8 mouse cellular contexts compared by ENCODE assay signal in genomic region chr10:80152071-80152872, GRCm38 (mm10). TPM values are rescaled to one million over a fixed set of nuclear protein-coding genes. Genes with fewer than 3 reads are reported as not detected.
DNase-seq lines count a peak whose midpoint lies in the region; ATAC-seq and TF ChIP-seq lines count a peak whose summit lies in the region.

No protein-coding gene starts in this region.

- TF ChIP-seq POLR2A in small intestine, adult 2 months (IDR thresholded peaks at IDR 0.05; ENCODE audit: low read depth, low read length), result no peak

- peak; percentile 53 for DNase-seq in gastrocnemius, postnatal 25 days
- DNase-seq in gastrocnemius, adult 18-20 months (ENCODE audit: low spot score), result no peak
- DNase-seq in Muller cell, postnatal 12 days (ENCODE audit: inconsistent ontology term), result peak; percentile 89
- DNase-seq in lung, adult 18-20 months, result peak; percentile 78 to 85
- no peak for DNase-seq in layer of hippocampus, postnatal 36 days

- H3K27me3 ChIP-seq in forebrain, embryonic 13.5 days, result no peaks in the 10 kb centered on the region
- H3K27me3 ChIP-seq in intestine, embryonic 15.5 days (replicated peaks), result no peaks in the 10 kb centered on the region
- H3K27me3 ChIP-seq in small intestine, adult 2 months (ENCODE audit: control insufficient read depth, insufficient read depth, low read length), result no peaks in the 10 kb centered on the region

- peak overlapping the region; percentile 100 for H3K27ac ChIP-seq in forebrain, embryonic 13.5 days
- H3K27ac ChIP-seq in intestine, embryonic 15.5 days, result peak overlapping the region; percentile 97
- H3K27ac ChIP-seq in small intestine, adult 2 months (ENCODE audit: insufficient read depth, low read depth, low read length), result peak overlapping the region; percentile 87

- peaks cover 66% of the 10 kb centered on the region for H3K4me1 ChIP-seq in forebrain, embryonic 13.5 days
- H3K4me1 ChIP-seq in intestine, embryonic 15.5 days (replicated peaks), result peaks cover 59% of the 10 kb centered on the region
- H3K4me1 ChIP-seq in small intestine, adult 2 months (ENCODE audit: control insufficient read depth, insufficient read depth, insufficient read length, low read length), result peaks cover 47% of the 10 kb centered on the region

- peak overlapping the region; percentile 99 for H3K4me2 ChIP-seq in forebrain, embryonic 13.5 days
- H3K4me2 ChIP-seq in intestine, embryonic 15.5 days (replicated peaks), result peak overlapping the region; percentile 92

- TF ChIP-seq CTCF in small intestine, adult 2 months (IDR thresholded peaks at IDR 0.05; ENCODE audit: extremely low read depth, insufficient read length, insufficient replicate concordance, low read depth, low read length), result no peak

- peak overlapping the region; percentile 99 for H3K4me3 ChIP-seq in forebrain, embryonic 13.5 days
- H3K4me3 ChIP-seq in intestine, embryonic 15.5 days (replicated peaks), result peak overlapping the region; percentile 90
- peak overlapping the region; percentile 97 for H3K4me3 ChIP-seq in small intestine, adult 2 months (ENCODE audit: low read depth, low read length)

- H3K9ac ChIP-seq in forebrain, embryonic 13.5 days, result peak overlapping the region; percentile 100
- H3K9ac ChIP-seq in intestine, embryonic 15.5 days, result peak overlapping the region; percentile 95

- no peaks in the 10 kb centered on the region for H3K9me3 ChIP-seq in forebrain, embryonic 13.5 days (replicated peaks)
- H3K9me3 ChIP-seq in intestine, embryonic 15.5 days, result no peaks in the 10 kb centered on the region

- WGBS in forebrain, embryonic 13.5 days, result 5% methylated on average over 15 of the region's 15 CpGs
- 0% methylated on average over 15 of the region's 15 CpGs for WGBS in intestine, embryonic 15.5 days
- 28% methylated on average over 15 of the region's 15 CpGs for WGBS in small intestine, adult 2 months

- no peak for ATAC-seq in forebrain, embryonic 13.5 days
- no peak for ATAC-seq in intestine, embryonic 15.5 days

- H3K36me3 ChIP-seq in forebrain, embryonic 13.5 days (ENCODE audit: poor library complexity, severe bottlenecking), result peaks cover 62% of the 10 kb centered on the region
- H3K36me3 ChIP-seq in intestine, embryonic 15.5 days, result peaks cover 44% of the 10 kb centered on the region
- peaks cover 78% of the 10 kb centered on the region for H3K36me3 ChIP-seq in small intestine, adult 2 months (ENCODE audit: control insufficient read depth, insufficient read depth, low read length)

RNA-seq across cellular contexts. Expression of gene Midn, which starts 4.2 kb away (rescaled TPM):
- 10 to 100 TPM; 33.7 to 34.8 TPM for total RNA-seq in gastrocnemius, postnatal 25 days (2021)
- total RNA-seq in gastrocnemius, adult 18-20 months (2021), result 10 to 100 TPM; 40.6 to 47.9 TPM
- 35.1 and 37.9 TPM in 2 replicates for polyA plus RNA-seq in forebrain, embryonic 13.5 days (2015; fragmentation: Nextera tagmentation; extraction: Ambion mirVana)
- polyA plus RNA-seq in intestine, embryonic 15.5 days (2015; fragmentation: Nextera tagmentation; extraction: Ambion mirVana), result 14.1 and 16.1 TPM in 2 replicates
- 151 and 372 TPM in 2 replicates for polyA plus RNA-seq in small intestine, adult 2 months (2012; rRNA removed)
- total RNA-seq in layer of hippocampus, postnatal 36 days (2021), result 10 to 100 TPM; 58.9 to 62.6 TPM

RNA-seq across cellular contexts. Expression of gene Cbarp, which starts 11.6 kb away (rescaled TPM):
- total RNA-seq in gastrocnemius, postnatal 25 days (2021), result 1 to 10 TPM; 1.2 to 1.6 TPM
- 1 to 10 TPM; 1.6 to 1.9 TPM for total RNA-seq in gastrocnemius, adult 18-20 months (2021)
- 21.2 and 26.8 TPM in 2 replicates for polyA plus RNA-seq in forebrain, embryonic 13.5 days (2015; fragmentation: Nextera tagmentation; extraction: Ambion mirVana)
- polyA plus RNA-seq in intestine, embryonic 15.5 days (2015; fragmentation: Nextera tagmentation; extraction: Ambion mirVana), result 4.8 and 5.1 TPM in 2 replicates
- polyA plus RNA-seq in small intestine, adult 2 months (2012; rRNA removed), result 3.7 and 6.6 TPM in 2 replicates
- total RNA-seq in layer of hippocampus, postnatal 36 days (2021), result 100 to 1,000 TPM; 336 to 379 TPM

RNA-seq across cellular contexts. Expression of gene Cirbp, which starts 13.5 kb away (rescaled TPM):
- total RNA-seq in gastrocnemius, postnatal 25 days (2021), result 10 to 100 TPM; 17.3 to 21.4 TPM
- 10 to 100 TPM; 28.9 to 37.5 TPM for total RNA-seq in gastrocnemius, adult 18-20 months (2021)
- polyA plus RNA-seq in forebrain, embryonic 13.5 days (2015; fragmentation: Nextera tagmentation; extraction: Ambion mirVana), result 274 and 308 TPM in 2 replicates
- polyA plus RNA-seq in intestine, embryonic 15.5 days (2015; fragmentation: Nextera tagmentation; extraction: Ambion mirVana), result 69.4 and 83.9 TPM in 2 replicates
- 18.5 and 48.0 TPM in 2 replicates for polyA plus RNA-seq in small intestine, adult 2 months (2012; rRNA removed)
- 10 to 100 TPM; 58.5 to 63.4 TPM for total RNA-seq in layer of hippocampus, postnatal 36 days (2021)

RNA-seq across cellular contexts. Expression of gene Atp5d, which starts 13.8 kb away (rescaled TPM):
- total RNA-seq in gastrocnemius, postnatal 25 days (2021), result 100 to 1,000 TPM; 634 to 665 TPM
- total RNA-seq in gastrocnemius, adult 18-20 months (2021), result 100 to 1,000 TPM; 573 to 611 TPM
- polyA plus RNA-seq in forebrain, embryonic 13.5 days (2015; fragmentation: Nextera tagmentation; extraction: Ambion mirVana), result 454 and 459 TPM in 2 replicates
- 701 and 737 TPM in 2 replicates for polyA plus RNA-seq in intestine, embryonic 15.5 days (2015; fragmentation: Nextera tagmentation; extraction: Ambion mirVana)
- 2,309 and 4,813 TPM in 2 replicates for polyA plus RNA-seq in small intestine, adult 2 months (2012; rRNA removed)
- total RNA-seq in layer of hippocampus, postnatal 36 days (2021), result 100 to 1,000 TPM; 324 to 369 TPM

RNA-seq across cellular contexts. Expression of gene 1600002K03Rik, which starts 20.5 kb away (rescaled TPM):
- total RNA-seq in gastrocnemius, postnatal 25 days (2021), result 1 to 10 TPM; 5.1 to 5.9 TPM
- total RNA-seq in gastrocnemius, adult 18-20 months (2021), result 1 to 10 TPM; 5.4 to 6.5 TPM
- polyA plus RNA-seq in forebrain, embryonic 13.5 days (2015; fragmentation: Nextera tagmentation; extraction: Ambion mirVana), result 12.2 and 12.6 TPM in 2 replicates
- 22.9 and 25.1 TPM in 2 replicates for polyA plus RNA-seq in intestine, embryonic 15.5 days (2015; fragmentation: Nextera tagmentation; extraction: Ambion mirVana)
- 6.8 and 9.0 TPM in 2 replicates for polyA plus RNA-seq in small intestine, adult 2 months (2012; rRNA removed)
- 1 to 10 TPM; 6.4 to 6.9 TPM for total RNA-seq in layer of hippocampus, postnatal 36 days (2021)

Comparison
In these comparisons a context has a peak if more than half of its experiments do, and no peak if none do; other contexts are left out.
1. DNase-seq: peak in gastrocnemius, postnatal 25 days (single experiment), Muller cell, postnatal 12 days (single experiment) and lung, adult 18-20 months (2 of 2); none in gastrocnemius, adult 18-20 months (single experiment) and layer of hippocampus, postnatal 36 days (0 of 2).
2. RNA of gene Cbarp, which starts 11.6 kb away (total RNA-seq): 336 to 379 TPM in layer of hippocampus, postnatal 36 days; 1.6 to 1.9 TPM in gastrocnemius, adult 18-20 months and 1.2 to 1.6 TPM in gastrocnemius, postnatal 25 days; every median in the first group is over 100 times any median in the second.
3. Peak in every context shown above with its lines, with median percentiles within 50 percentile points of each other: H3K27ac ChIP-seq and H3K4me3 ChIP-seq.